Mouse (Mus musculus) layer of hippocampus, postnatal 25 days (tissue): ENCODE data around the gene Ilf2. TPM values are rescaled to one million over a fixed set of nuclear protein-coding genes. Genes with fewer than 3 reads are reported as not detected.

Source experiments
- DNase-seq, 2 experiments: peaks; one replicate each; pipeline ENCODE4 v3.0.0; 2022; ENCODE audit warnings: mixed read lengths in 2 of 2, low spot score in 1 of 2; ENCODE audit errors: extremely low spot score in 1 of 2
- total RNA-seq, 2 experiments: library from RNA; stranded (reverse); gene quantifications; 2 replicates each; pipeline ENCODE4 v1.2.3; 2021

Gene Ilf2
- 10 to 100 TPM; 81.2 to 87.4 TPM for total RNA-seq

DNA sequence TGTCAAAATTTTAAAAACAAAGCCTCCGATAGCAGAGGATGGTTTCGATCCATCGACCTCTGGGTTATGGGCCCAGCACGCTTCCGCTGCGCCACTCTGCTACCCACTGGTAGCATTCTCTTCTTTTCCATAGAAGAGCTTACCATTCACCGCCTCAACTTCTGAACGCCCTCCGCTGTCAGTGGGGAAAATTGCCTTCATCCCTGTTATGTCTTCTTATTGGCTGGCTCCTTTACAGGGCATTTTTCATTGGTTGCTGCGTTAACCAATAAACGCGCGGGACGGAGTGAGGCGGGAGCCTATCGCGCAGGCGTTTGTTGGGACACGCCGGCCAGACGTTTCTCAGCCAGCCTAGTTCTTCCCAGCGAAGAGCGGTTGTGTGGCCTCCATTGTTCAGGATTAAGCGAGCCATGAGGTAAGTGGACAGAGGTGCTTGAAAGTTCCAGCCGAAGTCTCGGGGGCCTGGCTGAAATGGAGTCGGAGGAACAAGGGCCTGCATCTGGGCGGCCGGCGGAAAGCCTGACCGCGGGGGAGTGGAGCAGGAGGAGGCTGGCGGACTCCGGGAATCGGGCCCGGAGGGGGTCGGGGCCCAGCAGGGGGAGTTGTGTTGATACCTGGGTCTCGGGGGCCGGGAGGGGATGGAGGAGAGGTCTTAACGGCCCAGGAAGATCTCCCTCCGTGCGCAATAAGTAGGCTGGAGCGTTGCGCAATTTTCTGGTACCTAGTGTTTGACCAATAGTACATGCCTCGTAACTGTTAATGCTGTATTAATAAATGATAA, at the start of gene Ilf2:
Gene Ilf2, plus strand, starts transcription at position 296 of the 781 bp plus-strand sequence.
- DNase-seq = peak; percentile 85 to 87

DNA sequence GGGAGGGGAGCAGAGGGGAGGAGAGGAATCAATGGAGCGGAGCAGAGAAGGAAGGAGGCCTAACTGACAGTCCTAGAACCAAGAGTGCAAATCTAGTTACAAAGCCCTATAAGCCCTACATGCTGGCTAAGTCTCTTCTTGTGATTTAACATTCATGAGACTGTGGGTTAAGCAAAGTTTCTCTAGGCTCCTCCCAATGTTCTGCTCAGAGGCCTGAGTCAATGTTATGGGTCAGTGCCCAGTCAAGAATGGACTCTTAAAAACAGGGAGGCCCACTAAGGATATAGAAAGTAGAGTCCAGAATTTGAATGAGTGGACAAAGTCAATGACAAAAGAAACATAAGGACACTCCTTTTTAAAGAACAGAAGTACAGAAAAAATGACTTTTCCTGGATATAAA, 48.4 kb upstream of the Ilf2 start:
- DNase-seq = no peak

DNA sequence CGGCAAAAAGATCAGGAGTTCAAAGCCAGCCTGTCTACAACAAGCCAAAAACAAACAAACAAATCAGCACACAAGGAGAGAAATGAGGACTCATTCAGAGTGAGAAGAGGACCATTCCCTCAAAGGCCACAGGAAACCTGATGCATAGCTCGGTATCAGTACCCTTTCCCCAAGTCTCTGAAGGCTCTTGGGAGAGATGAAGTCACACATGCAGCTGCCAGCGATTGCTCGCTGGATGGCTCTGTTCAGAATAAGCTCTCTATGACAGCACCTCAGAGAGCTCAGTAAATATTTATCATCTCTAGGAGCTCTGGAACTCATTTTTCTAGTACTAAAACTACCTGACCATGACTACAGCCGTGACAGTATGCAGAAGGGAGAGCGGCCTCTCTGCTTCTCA, 47.7 kb upstream of the Ilf2 start:
- DNase-seq = no peak

DNA sequence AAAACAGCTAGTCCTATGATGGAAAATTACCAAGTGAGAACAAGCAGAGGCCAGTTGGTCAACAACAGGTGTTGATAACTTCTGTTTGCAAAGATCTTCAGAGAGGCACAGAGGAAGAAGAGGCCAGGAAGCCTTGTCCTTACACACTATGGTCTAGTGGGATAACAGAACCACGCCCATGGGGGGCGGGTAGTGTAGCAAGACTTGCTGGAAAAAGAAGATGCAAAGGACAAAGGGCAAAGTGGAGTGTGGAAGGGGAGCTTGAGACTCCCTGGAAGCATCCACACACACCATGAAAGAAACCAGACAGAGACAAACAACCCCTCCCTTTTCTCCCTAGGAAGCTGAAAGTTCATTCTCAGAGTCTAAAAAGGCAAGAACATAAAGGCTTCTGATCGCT, 46.4 kb upstream of the Ilf2 start:
- DNase-seq = no peak

DNA sequence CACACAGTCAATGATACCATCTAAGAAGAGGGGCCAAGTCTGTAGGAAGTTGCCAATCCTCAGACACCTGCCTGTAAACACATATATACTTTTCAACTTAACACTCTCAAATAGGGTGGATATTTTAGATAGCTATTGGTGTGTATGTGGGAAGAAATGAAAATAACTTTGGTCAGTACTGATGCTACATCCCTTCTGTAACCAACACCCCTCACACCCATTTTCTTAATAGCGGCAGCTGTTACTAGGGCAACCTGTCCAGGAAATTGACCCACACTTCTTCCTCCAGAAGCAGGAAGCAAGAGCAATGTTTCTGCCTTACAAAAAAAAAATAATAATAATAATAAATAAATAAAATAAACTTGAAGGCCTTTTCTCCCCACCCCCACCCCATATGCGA, 43.6 kb upstream of the Ilf2 start:
- DNase-seq = no peak

DNA sequence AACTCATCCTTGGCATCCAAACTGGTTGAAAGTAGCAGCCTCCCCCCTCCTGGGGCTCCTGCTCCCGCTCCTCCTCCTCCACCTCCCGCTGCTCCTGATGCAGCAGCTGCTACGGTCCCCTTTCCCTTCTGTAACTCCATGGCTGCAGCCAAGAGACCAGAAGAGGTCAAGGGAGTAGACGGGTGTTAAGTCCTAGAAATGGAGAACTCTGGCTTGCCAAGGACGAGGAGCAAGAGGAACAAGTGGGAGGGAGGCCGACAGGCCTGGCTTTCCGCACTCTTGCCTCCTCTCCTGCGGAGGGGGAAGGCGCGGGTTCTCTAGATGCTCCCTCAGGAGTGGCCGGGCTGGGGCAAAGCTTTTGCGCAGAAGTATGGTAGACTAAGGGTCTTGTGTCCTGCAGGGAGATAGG, 43.1 kb upstream of the Ilf2 start:
- peak in 1 of 2 experiments; percentile 31 for DNase-seq

DNA sequence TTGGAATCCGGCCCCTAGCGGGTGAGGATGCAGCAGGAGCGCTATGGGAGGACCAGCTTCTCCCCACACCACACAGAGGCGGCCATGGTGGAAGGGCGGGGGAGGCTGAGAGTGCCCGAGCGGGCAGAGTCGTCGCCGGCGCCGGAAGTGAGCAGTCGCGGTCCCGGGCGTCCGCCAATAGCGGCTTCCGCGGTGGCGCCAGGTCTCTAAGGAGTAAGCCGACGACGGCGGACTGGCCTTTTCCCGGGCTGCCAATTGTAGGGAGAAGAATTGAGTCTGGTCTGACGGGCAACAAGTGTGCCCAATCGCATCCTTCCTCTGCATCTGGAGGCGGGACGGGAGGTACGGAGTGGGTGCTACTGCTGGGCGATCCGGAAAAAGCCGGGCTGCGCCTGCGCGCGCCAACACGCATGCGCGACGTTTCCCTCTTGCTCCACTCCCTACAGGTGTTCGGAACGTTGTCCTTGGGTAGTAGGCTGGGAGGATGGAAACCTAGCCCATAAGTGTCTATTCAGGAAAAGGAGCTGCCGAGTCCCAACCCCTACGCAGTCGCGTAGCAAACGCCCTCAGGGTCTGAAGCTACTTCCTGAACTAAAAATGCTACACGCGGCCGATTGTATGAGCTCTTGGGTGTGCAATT, 42.4 kb upstream of the Ilf2 start, which contains the start of gene Ints3:
Gene Ints3, minus strand, starts transcription at position 242 of the 640 bp plus-strand sequence.
- peak; percentile 97 to 98 for DNase-seq

DNA sequence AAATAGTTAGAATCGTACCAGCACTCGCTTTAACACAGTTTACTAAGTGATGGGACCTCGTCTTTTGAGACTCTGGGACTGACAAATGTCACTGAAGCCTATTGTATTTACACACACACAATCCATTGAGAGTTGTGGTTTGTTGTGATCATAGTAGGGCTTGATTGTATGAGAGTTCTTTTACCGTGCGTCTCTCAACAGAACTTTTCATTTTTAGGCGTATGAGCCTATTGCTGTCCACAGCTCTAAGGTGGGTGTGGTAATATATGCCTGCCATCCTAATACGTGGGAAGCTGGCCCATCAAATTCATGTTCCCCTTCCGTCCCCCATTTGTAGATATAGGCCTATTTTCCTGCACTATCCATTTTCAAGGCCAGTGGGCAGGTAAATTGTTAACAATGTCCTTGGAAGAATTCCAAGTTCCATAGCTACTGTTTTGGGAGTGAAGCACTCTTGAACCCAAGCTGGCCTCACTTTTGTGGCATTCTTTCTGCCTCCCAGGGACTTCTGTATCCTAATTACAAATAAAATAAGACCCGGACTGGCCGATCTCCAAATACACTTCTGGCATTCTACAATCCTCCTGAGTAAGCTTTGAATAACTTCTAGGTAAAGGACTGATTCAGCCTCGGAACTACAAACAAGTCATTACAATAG, 41.7 kb upstream of the Ilf2 start:
- DNase-seq = no peak

DNA sequence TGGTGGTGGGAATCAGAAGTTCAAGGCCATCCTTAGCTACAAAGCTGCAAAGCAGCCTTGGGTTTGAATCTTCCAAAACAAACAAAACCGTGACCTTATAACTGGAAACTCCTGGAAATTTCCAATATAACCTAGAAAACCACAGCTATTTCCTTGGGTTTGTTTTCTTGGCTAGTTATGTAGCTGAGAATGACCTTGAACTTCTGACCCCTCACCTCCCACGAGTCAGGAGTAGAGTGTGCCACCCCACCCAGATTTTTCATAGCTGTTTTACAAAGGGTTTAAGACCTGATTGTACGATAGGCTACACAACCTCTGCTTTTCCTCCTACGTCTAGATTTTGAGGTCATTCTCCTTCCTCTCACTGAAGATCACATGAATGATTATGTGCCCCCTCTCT, 38.8 kb upstream of the Ilf2 start:
- no peak for DNase-seq

DNA sequence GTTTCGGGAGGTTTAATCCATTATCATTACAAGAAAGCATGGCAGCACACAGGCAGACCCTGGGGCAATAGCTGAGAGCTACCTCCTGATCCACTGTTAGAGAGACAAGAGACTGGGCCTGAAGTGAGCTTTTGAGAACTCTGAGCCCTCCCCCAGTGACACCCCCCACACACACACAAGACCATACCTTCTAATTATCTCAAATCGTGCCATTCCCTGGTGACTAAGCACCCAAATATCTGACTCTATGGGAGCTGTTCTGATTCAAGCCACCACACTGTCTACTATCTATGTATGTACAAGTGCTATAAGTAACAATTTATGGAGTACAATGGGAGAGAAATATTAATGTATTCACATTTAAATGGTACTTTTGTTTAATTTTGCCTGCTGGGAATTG, 35.2 kb upstream of the Ilf2 start:
- no peak for DNase-seq

DNA sequence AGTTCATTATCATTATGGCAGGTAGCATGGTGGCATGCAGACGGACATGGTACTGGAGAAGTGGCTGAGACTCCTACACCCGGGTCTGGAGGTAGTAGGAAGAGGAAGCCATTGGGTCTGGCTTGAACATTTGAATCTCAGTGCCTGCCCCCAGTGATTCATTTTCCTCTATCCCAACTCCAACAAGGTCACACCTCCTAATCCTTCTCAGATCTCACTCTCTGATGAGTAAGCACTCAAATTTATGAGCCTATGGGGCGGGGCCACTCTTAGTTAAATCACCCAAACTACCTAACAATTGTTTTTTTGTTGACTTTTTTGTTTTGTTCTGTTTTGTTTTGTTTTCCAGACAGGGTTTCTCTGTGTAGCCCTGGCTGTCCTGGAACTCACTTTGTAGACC, 31.9 kb upstream of the Ilf2 start:
- no peak for DNase-seq

DNA sequence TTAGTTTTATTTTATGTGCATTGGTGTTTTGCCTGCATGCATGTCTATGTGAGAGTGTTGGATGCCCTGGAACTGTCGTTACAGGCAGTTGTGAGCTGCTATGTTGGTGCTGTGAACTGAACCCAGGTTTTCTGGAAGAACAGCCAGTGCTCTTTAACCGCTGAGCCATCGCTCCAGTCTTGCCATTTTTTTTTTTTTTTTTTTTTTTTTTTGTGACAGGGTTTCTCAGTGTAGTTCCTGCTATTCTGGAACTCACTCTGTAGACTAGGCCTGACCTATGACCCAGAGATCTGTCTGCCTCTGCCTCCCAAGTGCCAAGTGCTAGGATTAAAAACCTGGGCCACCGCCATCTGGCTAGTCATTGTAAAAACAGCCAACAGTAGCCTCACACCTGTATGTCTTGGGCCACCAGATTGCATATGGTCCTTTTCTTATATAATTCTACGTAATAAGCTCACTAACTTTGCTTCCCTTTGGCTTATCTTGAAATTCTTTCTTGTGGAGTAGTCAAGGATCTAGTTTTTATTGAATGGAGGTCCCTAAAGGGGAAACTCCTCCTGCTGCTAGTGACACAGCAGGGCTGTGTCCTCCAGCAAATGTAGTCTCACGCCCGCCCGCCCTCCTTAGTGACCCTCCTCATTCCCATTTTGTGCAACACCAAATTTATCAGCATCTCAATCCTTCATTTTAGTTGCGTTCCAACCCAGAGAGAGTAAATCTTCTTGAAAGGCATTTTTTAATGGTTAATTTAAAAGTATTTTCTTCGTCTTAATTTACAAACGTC, 30.3 kb upstream of the Ilf2 start:
- DNase-seq = no peak

DNA sequence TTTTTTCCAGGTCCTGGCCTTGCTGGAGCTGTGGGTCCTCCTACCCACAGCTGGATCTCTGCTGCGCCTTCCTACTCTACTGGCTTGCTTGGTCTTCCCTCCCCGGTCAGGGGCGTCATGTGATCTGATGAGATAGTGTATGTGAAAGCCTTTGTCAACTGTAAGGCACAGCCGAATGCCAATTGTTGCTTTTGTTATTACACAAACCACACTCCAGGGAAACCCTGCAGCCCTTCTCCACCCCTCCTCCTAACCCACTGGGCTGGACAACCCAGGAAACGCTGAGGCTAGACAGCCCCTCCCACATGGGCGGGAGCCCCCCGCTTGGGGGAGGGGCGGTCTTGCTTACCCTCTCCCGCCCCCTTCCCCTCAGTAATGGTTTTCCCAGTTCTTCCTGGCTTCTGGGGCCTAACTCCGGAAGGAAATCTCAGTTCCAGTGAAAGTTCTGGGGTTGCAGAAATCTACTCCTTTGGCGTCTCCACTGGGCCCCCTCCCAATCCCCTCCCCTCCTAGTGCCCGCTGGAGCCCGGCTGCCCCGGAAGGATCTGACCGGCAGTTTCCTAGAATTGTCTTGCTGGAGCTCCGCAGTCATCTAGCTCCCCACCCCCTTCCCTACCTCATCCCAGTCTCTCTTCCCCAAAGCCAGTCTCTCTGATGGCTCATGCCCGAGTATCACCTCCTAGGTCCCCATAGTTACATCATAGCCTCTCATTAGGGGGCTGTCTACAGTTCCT, 29.4 kb upstream of the Ilf2 start:
- peak; percentile 36 to 45 for DNase-seq

DNA sequence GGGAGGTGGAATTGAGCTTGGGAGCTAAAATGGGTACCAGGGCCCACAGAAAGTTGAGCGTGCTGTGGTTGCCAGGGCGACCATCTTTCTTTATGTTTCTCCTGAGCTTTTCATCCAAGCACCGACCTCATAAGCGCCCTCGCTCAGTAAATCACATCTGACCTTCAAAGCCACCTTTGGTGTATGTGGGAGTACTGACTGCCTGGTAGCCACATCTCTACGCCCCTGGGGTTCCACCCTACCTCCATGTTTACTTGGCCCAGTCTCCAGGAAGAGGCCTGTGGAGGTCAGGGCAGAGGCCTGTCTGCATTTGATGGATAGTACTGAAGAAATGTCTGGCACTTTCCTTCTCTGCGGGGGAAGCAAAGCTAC, 28.8 kb upstream of the Ilf2 start:
- DNase-seq = no peak

DNA sequence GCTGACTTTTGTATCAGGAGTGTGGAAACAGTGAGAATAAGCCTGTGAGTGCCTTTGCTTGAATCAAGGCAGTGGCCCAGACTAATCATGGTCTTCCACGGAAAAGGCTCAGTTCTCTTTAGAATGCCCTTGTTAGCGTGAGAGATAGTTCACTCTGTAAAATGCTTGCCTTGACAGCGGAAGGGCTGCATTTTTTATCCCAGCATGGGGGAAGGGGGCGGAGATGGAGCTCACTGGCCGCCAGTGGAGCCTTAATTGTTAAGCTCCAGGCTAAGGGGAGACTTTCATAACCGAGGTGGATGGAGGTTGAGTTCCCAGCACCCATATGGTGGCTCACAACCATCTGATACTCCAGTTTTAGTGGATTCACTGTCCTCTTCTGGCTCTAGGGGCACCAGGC, 27.3 kb upstream of the Ilf2 start:
- DNase-seq = no peak

DNA sequence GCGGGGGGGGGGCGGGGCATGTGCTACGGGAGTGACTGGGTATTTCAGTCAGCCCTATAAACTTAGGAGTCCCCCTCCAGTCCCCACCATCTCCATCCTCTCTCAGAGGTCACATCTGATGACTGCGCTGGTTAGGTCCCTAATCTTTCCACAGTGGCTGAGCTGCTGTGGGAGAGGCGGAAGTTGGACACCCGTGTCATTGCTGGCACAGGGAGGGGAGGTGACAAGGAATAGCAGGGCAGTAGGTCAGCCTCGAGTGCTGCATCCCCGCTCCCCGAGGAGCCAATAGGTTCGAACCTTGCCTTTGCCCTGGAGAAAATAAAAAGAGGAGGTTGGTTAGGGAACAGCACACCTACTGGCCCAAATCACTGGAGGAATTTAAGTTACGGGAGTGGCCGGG, 25.1 kb upstream of the Ilf2 start:
- DNase-seq = no peak

DNA sequence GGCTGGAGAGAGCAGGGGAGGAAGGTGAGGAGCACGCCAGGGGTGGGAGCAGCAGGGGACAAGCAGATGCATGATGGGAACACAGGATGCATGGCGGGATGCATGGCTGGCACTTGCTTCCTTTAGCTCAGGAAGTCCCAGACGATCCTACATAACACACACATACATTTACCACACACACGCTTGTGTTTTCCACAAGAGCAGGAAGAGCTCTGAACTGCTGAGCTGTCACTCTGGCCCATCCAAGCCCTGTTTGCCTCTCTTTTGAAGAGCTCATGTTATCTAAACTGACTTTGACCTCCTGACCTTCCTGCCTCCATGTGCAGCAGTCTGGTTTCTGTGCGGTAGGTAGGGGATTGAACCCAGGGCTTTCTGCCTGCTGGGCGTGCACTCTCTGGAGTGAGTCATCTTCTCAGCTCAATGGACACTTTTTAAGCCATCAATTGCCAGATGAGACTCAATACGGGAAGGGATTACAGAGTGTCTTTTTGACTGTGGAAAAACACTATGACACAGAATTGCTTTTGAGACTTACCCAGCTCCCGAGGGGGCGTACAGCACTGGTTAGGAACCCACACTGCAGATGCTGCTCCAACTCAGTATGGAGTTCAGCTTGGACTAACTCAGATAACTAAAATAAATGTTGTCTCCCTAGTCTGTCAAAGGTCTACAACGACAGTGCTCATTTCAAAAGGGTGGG, 24.4 kb upstream of the Ilf2 start:
- no peak for DNase-seq

DNA sequence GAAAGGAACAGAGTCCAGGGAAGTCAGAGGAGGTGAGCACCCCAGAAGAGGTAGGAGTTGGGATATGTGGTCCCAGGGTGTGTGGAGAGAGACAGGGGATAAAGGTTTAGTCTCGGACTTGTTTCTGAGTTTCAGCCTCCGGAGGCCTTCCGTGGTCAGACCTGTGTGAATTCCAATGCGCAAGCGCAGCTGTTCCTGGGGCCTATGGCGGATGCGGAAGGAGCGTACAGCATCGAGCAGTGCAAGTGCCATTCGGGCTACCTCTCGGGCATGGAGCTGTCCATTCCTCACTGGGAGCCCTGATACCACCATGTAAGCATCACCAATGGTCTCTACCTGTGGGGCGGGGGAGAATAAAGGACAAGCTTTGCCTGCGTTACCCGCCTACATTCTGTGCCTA, 21.0 kb upstream of the Ilf2 start:
- no peak for DNase-seq

DNA sequence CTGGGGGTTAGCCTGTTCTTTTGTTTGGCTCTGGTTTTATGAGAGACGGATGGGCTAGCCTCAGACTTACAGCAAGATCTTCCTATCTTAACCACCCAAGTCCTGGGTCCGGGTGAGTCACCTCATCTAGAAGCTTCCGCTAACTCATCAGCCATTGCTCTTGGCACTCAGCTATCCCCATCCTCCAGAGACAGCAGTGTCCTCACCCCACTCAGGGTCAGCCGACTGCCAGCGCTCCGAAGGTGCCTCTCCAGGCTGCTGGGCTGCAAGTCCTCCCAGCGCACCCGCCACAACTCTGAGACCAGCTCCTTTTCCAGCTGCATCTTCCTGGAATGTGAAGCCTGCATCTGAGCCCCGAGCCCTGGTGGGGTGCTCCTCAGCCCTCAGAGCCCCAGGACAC, 16.2 kb upstream of the Ilf2 start:
- DNase-seq = no peak

DNA sequence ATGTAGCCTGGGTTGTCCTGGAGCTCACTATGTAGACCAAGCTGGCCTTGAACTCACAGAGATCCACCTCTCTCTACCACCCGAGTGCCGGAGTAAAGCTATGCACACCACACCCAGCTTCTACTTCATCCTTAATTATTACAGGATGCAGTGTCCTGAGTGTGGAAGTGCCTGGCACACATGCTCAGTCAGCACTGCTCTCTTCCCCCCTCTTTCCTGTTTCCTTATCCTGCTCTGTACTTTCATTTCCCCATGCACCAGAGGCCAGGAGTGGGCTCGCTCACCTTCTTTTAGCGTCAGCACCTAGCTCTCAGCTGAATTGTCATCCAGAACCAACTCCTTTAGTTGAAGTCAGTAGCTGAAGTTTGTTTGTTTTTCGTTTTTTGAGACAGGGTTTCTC, 15.6 kb upstream of the Ilf2 start:
- no peak for DNase-seq
